Mouse (Mus musculus): ENCODE results near the gene Rab14. TPM values are rescaled to one million over a fixed set of nuclear protein-coding genes. Genes with fewer than 3 reads are reported as not detected.

Gene Rab14
- total RNA-seq, 1 experiment from 2014 or later, result 203 TPM

- ATAC-seq (replicated peaks; ENCODE audit: insufficient number of reproducible peaks, low FRiP score, low TSS enrichment, poor library complexity, severe bottlenecking), result no peak
These were observed 7.1 kb upstream of the Rab14 start for GRCm38 (mm10) chr2:35208054-35208453.

- ATAC-seq (replicated peaks; ENCODE audit: insufficient number of reproducible peaks, low FRiP score, low TSS enrichment, poor library complexity, severe bottlenecking), result no peak
These were observed 5.8 kb upstream of the Rab14 start for GRCm38 (mm10) chr2:35206761-35207160.

- ATAC-seq (replicated peaks; ENCODE audit: insufficient number of reproducible peaks, low FRiP score, low TSS enrichment, poor library complexity, severe bottlenecking), result no peak
These were observed 2.8 kb upstream of the Rab14 start for GRCm38 (mm10) chr2:35203729-35204128.

- ATAC-seq (replicated peaks; ENCODE audit: insufficient number of reproducible peaks, low FRiP score, low TSS enrichment, poor library complexity, severe bottlenecking), result no peak
These were observed 686 bp downstream of the Rab14 start for GRCm38 (mm10) chr2:35199971-35200897.

GRCm38 (mm10) chr2:35199541-35199940 lies 1.4 kb downstream of the Rab14 start:
- ATAC-seq (replicated peaks; ENCODE audit: insufficient number of reproducible peaks, low FRiP score, low TSS enrichment, poor library complexity, severe bottlenecking), result no peak

- peak; percentile 81 for ATAC-seq (replicated peaks; ENCODE audit: insufficient number of reproducible peaks, low FRiP score, low TSS enrichment, poor library complexity, severe bottlenecking)
These were observed 5.0 kb downstream of the Rab14 start for GRCm38 (mm10) chr2:35195626-35196544.

GRCm38 (mm10) chr2:35193976-35194375 lies 6.9 kb downstream of the Rab14 start:
- ATAC-seq (replicated peaks; ENCODE audit: insufficient number of reproducible peaks, low FRiP score, low TSS enrichment, poor library complexity, severe bottlenecking), result no peak

GRCm38 (mm10) chr2:35188929-35189328 lies 12.0 kb downstream of the Rab14 start:
- ATAC-seq (replicated peaks; ENCODE audit: insufficient number of reproducible peaks, low FRiP score, low TSS enrichment, poor library complexity, severe bottlenecking), result no peak

- no peak for ATAC-seq (replicated peaks; ENCODE audit: insufficient number of reproducible peaks, low FRiP score, low TSS enrichment, poor library complexity, severe bottlenecking)
These were observed 17.7 kb downstream of the Rab14 start for GRCm38 (mm10) chr2:35183115-35183673.

GRCm38 (mm10) chr2:35178153-35178552 lies 22.8 kb downstream of the Rab14 start:
- ATAC-seq (replicated peaks; ENCODE audit: insufficient number of reproducible peaks, low FRiP score, low TSS enrichment, poor library complexity, severe bottlenecking), result no peak

- ATAC-seq (replicated peaks; ENCODE audit: insufficient number of reproducible peaks, low FRiP score, low TSS enrichment, poor library complexity, severe bottlenecking), result no peak
These were observed 25.4 kb downstream of the Rab14 start for GRCm38 (mm10) chr2:35175281-35176065.

GRCm38 (mm10) chr2:35174100-35174499 lies 26.8 kb downstream of the Rab14 start:
- ATAC-seq (replicated peaks; ENCODE audit: insufficient number of reproducible peaks, low FRiP score, low TSS enrichment, poor library complexity, severe bottlenecking), result 0 out of 2 replicates have a peak, but pooled peaks have one; percentile 30

GRCm38 (mm10) chr2:35173666-35174065 lies 27.3 kb downstream of the Rab14 start:
- 0 out of 2 replicates have a peak, but pooled peaks have one; percentile 16 for ATAC-seq (replicated peaks; ENCODE audit: insufficient number of reproducible peaks, low FRiP score, low TSS enrichment, poor library complexity, severe bottlenecking)

GRCm38 (mm10) chr2:35172246-35172645 lies 28.7 kb downstream of the Rab14 start:
- ATAC-seq (replicated peaks; ENCODE audit: insufficient number of reproducible peaks, low FRiP score, low TSS enrichment, poor library complexity, severe bottlenecking), result no peak

- no peak for ATAC-seq (replicated peaks; ENCODE audit: insufficient number of reproducible peaks, low FRiP score, low TSS enrichment, poor library complexity, severe bottlenecking)
These were observed 29.5 kb downstream of the Rab14 start for GRCm38 (mm10) chr2:35171341-35171861.

- no peak for ATAC-seq (replicated peaks; ENCODE audit: insufficient number of reproducible peaks, low FRiP score, low TSS enrichment, poor library complexity, severe bottlenecking)
These were observed 31.5 kb downstream of the Rab14 start for GRCm38 (mm10) chr2:35169452-35169851.

- no peak for ATAC-seq (replicated peaks; ENCODE audit: insufficient number of reproducible peaks, low FRiP score, low TSS enrichment, poor library complexity, severe bottlenecking)
These were observed 34.1 kb downstream of the Rab14 start for GRCm38 (mm10) chr2:35166816-35167215.

- no peak for ATAC-seq (replicated peaks; ENCODE audit: insufficient number of reproducible peaks, low FRiP score, low TSS enrichment, poor library complexity, severe bottlenecking)
These were observed 35.5 kb downstream of the Rab14 start for GRCm38 (mm10) chr2:35165416-35165815.
